ENCODE assay signal across 9 mouse cellular contexts in the genomic region with DNA sequence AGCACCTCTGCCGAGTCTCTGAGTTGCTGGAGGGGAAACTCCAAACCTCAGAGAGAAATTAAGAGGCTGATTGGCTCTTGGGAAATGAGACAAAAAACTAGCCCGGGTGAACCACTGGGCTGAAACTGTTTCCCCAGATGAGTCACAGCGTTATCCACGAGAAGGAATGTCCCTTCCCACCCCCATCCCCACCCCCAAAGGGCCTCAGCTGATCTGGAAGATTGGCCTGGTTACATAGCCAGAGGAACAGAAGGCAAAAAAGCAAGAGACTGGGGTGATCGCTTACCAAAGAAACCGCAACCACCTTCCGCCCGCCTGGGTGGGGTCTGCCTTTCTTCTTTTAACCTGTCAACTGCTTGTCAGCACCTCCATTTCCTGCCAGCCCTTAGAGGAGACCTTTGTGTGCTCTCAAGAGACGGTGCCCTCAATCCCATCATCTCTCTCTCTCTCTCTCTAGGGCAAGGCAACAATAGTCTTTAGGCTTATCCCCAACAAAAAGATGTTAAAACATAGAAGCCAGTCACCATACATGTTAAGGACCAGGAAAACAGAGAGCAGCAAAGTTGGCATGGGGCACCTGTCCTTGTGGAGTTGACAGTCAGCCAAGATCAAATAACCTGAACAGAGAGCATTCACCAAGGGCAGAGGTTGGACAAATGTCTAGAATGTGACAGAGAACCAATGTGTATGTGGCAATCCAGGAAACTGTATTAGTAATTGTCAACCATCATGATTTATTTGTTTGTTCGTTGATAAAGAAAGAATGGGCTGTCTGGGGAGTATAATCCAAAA.
DNase-seq lines count a peak whose midpoint lies in the region; ATAC-seq and TF ChIP-seq lines count a peak whose summit lies in the region.
"Had no signal": no experiment of that assay in that cellular context is flagged by ENCODE, and none has a peak within 500 bp of the region (broad histone marks: within the 10 kb centered on the region; RNA-seq: fewer than 3 reads in every experiment).

No protein-coding gene starts in this region.

- no peaks in the 10 kb centered on the region for H3K36me3 ChIP-seq in ES-E14 (ENCODE audit: control insufficient read depth, insufficient read depth, low read length, poor library complexity, severe bottlenecking)
- H3K36me3 ChIP-seq in heart, embryonic 11.5 days (ENCODE audit: control insufficient read depth, insufficient read depth, low read length): no peaks in the 10 kb centered on the region
- no peaks in the 10 kb centered on the region for H3K36me3 ChIP-seq in splenic B cell, adult 2 months (ENCODE audit: control insufficient read depth, insufficient read depth, low read length, poor library complexity, severe bottlenecking)
- H3K36me3 ChIP-seq in forebrain, postnatal 0 days (ENCODE audit: insufficient read depth): no peaks in the 10 kb centered on the region
- H3K36me3 ChIP-seq: lung, embryonic 15.5 days had no signal

- H3K9me3 ChIP-seq in ES-E14 (ENCODE audit: control insufficient read depth, insufficient read depth, low read depth, low read length): no peaks in the 10 kb centered on the region
- 0 out of 2 replicates have a peak, but pooled peaks cover 3% of the 10 kb centered on the region for H3K9me3 ChIP-seq in heart, embryonic 11.5 days (replicated peaks; ENCODE audit: control insufficient read depth, low read length)
- H3K9me3 ChIP-seq in forebrain, postnatal 0 days (ENCODE audit: low read length): no peaks in the 10 kb centered on the region
- H3K9me3 ChIP-seq: lung, embryonic 15.5 days had no signal

- H3K27ac ChIP-seq in ES-E14 (ENCODE audit: insufficient read depth, low read depth, low read length, poor library complexity, severe bottlenecking): peak overlapping the region; percentile 61; the same call in 1 of the 2 replicates
- H3K27ac ChIP-seq in heart, embryonic 11.5 days (ENCODE audit: low read depth, low read length): no peak overlapping the region
- H3K27ac ChIP-seq in forebrain, postnatal 0 days (ENCODE audit: low read depth, low read length): no peak overlapping the region
- H3K27ac ChIP-seq: lung, embryonic 15.5 days had no signal

- H3K27me3 ChIP-seq in heart, embryonic 11.5 days (ENCODE audit: control insufficient read depth, insufficient read depth, low read length): no peaks in the 10 kb centered on the region
- H3K27me3 ChIP-seq in splenic B cell, adult 2 months (ENCODE audit: control insufficient read depth, insufficient read depth, low read length, poor library complexity, severe bottlenecking): no peaks in the 10 kb centered on the region
- H3K27me3 ChIP-seq in forebrain, postnatal 0 days (ENCODE audit: insufficient read depth, low read length): peaks cover 3% of the 10 kb centered on the region; the same call in 1 of the 2 replicates
- H3K27me3 ChIP-seq: lung, embryonic 15.5 days had no signal

- WGBS in heart, embryonic 11.5 days (ENCODE audit: insufficient replicate concordance): 13% methylated on average over 10 of the region's 10 CpGs
- 52% methylated on average over 10 of the region's 10 CpGs for WGBS in forebrain, postnatal 0 days

- H3K4me2 ChIP-seq in heart, embryonic 11.5 days: peak overlapping the region; percentile 14; the same call in 1 of the 2 replicates
- no peak overlapping the region for H3K4me2 ChIP-seq in forebrain, postnatal 0 days (ENCODE audit: low read depth)
- H3K4me2 ChIP-seq: lung, embryonic 15.5 days had no signal

- TF ChIP-seq CTCF in forebrain, postnatal 0 days (IDR thresholded peaks at IDR 0.05; ENCODE audit: low read depth): no peak

- peaks cover 21 to 27% of the 10 kb centered on the region in 2 experiments for H3K4me1 ChIP-seq in ES-E14 (ENCODE audit: control insufficient read depth in 2 of 2, insufficient read depth in 2 of 2, low read length in 2 of 2, poor library complexity in 1 of 2)
- H3K4me1 ChIP-seq in heart, embryonic 11.5 days (ENCODE audit: control insufficient read depth, insufficient read depth, low read length): peaks cover 20% of the 10 kb centered on the region
- H3K4me1 ChIP-seq in forebrain, postnatal 0 days (ENCODE audit: insufficient read depth): no peaks in the 10 kb centered on the region
- H3K4me1 ChIP-seq: lung, embryonic 15.5 days had no signal

- H3K9ac ChIP-seq in ES-E14 (ENCODE audit: insufficient read depth, low read depth, low read length, poor library complexity, severe bottlenecking): no peak overlapping the region
- H3K9ac ChIP-seq in heart, embryonic 11.5 days (ENCODE audit: low read depth, low read length): no peak overlapping the region
- no peak overlapping the region for H3K9ac ChIP-seq in forebrain, postnatal 0 days
- H3K9ac ChIP-seq: lung, embryonic 15.5 days had no signal

- peak; percentile 33 for DNase-seq in gastrocnemius, postnatal 25 days
- DNase-seq in gastrocnemius, postnatal 10 days: no peak
- no peak for DNase-seq in ES-E14 (ENCODE audit: low read depth, low spot score)
- DNase-seq in splenic B cell, adult 2 months (ENCODE audit: low read depth, low spot score): peak; percentile 71
- no peak for DNase-seq in forebrain, postnatal 0 days
- DNase-seq in yolk sac, embryonic 10.5 days (ENCODE audit: low spot score): no peak
- DNase-seq in retina, postnatal 1 day: no peak

- no peak overlapping the region for H3K4me3 ChIP-seq in ES-E14 (ENCODE audit: insufficient read depth in 1 of 2, low read depth in 1 of 2, low read length in 2 of 2, poor library complexity in 1 of 2, severe bottlenecking in 1 of 2)
- no peak overlapping the region for H3K4me3 ChIP-seq in heart, embryonic 11.5 days (ENCODE audit: low read depth, low read length)
- H3K4me3 ChIP-seq in forebrain, postnatal 0 days (ENCODE audit: low read depth, low read length): no peak overlapping the region
- H3K4me3 ChIP-seq: lung, embryonic 15.5 days had no signal

- no peak for ATAC-seq in heart, embryonic 11.5 days (replicated peaks; ENCODE audit: insufficient number of reproducible peaks, low FRiP score, low TSS enrichment)
- no peak for ATAC-seq in forebrain, postnatal 0 days

- in situ Hi-C loops in ES-E14 (cut with MboI; ENCODE audit: low sequenced_read_pairs in 2 of 2, unreplicated experiment in 2 of 2): no loop called here

TF ChIP-seq in ES-E14, 5 proteins besides CTCF, POLR2A, EP300 and RAD21:
- TF ChIP-seq ZNF384 (IDR thresholded peaks at IDR 0.05; ENCODE audit: low read depth, low read length) (no peak), HCFC1 (IDR thresholded peaks at IDR 0.05; ENCODE audit: borderline replicate concordance, insufficient read depth, low read length) (no peak), CHD2 (IDR thresholded peaks at IDR 0.05; ENCODE audit: low read depth, low read length) (no peak), MAFK (IDR thresholded peaks at IDR 0.05; ENCODE audit: insufficient read depth, low read depth, low read length) (no peak), ZC3H11A (IDR thresholded peaks at IDR 0.05; ENCODE audit: borderline replicate concordance, low read depth, low read length) (no peak)

Comparison
In these comparisons a context has a peak if more than half of its experiments do, and no peak if none do; other contexts are left out.
1. DNase-seq: peak in gastrocnemius, postnatal 25 days (single experiment) and splenic B cell, adult 2 months (single experiment); none in gastrocnemius, postnatal 10 days (single experiment), ES-E14 (single experiment), forebrain, postnatal 0 days (single experiment), yolk sac, embryonic 10.5 days (single experiment) and retina, postnatal 1 day (single experiment).